8 mouse cellular contexts compared by ENCODE assay signal in the genomic region with DNA sequence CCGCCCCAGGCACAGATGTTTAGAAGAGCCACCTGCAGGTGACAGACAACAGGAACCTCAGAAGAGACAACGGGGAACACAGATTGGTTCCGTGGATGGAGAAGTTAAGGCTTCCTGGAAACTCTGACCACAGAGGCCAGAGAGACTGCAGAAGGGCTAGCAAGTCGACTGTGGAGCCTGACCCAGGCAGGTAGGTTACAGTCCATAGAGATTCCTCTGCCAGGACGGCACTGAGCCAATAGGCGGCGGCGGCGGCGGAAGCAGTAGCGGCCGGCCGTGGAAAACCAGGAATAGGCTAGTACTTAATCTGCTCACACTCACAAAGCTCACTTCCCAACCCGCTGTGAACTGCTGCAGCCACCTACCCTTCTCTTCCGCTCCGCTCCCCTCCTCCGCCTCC. TPM values are rescaled to one million over a fixed set of nuclear protein-coding genes. Genes with fewer than 3 reads are reported as not detected.
DNase-seq lines count a peak whose midpoint lies in the region; ATAC-seq and TF ChIP-seq lines count a peak whose summit lies in the region.

No protein-coding gene starts in this region.

- H3K36me3 ChIP-seq in forebrain, postnatal 0 days (ENCODE audit: insufficient read depth) = no peaks in the 10 kb centered on the region
- H3K36me3 ChIP-seq in hindbrain, embryonic 11.5 days (ENCODE audit: control insufficient read depth, insufficient read depth, low read length) = no peaks in the 10 kb centered on the region
- H3K36me3 ChIP-seq in limb, embryonic 12.5 days = no peaks in the 10 kb centered on the region
- H3K36me3 ChIP-seq in midbrain, embryonic 11.5 days (ENCODE audit: control insufficient read depth, insufficient read depth, low read length) = no peaks in the 10 kb centered on the region

- H3K27me3 ChIP-seq in forebrain, postnatal 0 days (ENCODE audit: insufficient read depth, low read length) = no peaks in the 10 kb centered on the region
- H3K27me3 ChIP-seq in hindbrain, embryonic 11.5 days (ENCODE audit: control insufficient read depth, insufficient read depth, low read length) = no peaks in the 10 kb centered on the region
- H3K27me3 ChIP-seq in limb, embryonic 12.5 days = 0 out of 2 replicates have a peak, but pooled peaks cover 6% of the 10 kb centered on the region
- H3K27me3 ChIP-seq in midbrain, embryonic 11.5 days (ENCODE audit: control insufficient read depth, insufficient read depth, low read length) = no peaks in the 10 kb centered on the region

- H3K9ac ChIP-seq in forebrain, postnatal 0 days = no peak overlapping the region
- peak overlapping the region; percentile 15; the same call in 1 of the 2 replicates for H3K9ac ChIP-seq in hindbrain, embryonic 11.5 days (ENCODE audit: low read depth, low read length)
- H3K9ac ChIP-seq in limb, embryonic 12.5 days (replicated peaks) = peak overlapping the region; percentile 42
- peak overlapping the region; percentile 44 for H3K9ac ChIP-seq in midbrain, embryonic 11.5 days (ENCODE audit: low read length)

- TF ChIP-seq CTCF in forebrain, postnatal 0 days (IDR thresholded peaks at IDR 0.05; ENCODE audit: low read depth) = no peak

- peaks cover 2% of the 10 kb centered on the region; the same call in 1 of the 2 replicates for H3K4me1 ChIP-seq in forebrain, postnatal 0 days (ENCODE audit: insufficient read depth)
- peaks cover 1% of the 10 kb centered on the region for H3K4me1 ChIP-seq in hindbrain, embryonic 11.5 days (replicated peaks; ENCODE audit: control insufficient read depth, insufficient read depth, low read length)
- H3K4me1 ChIP-seq in limb, embryonic 12.5 days (replicated peaks) = peaks cover 15% of the 10 kb centered on the region
- peaks cover 7% of the 10 kb centered on the region for H3K4me1 ChIP-seq in midbrain, embryonic 11.5 days (ENCODE audit: control insufficient read depth, insufficient read depth, low read length)

- H3K4me2 ChIP-seq in forebrain, postnatal 0 days (ENCODE audit: low read depth) = peak overlapping the region; percentile 19
- H3K4me2 ChIP-seq in hindbrain, embryonic 11.5 days (replicated peaks; ENCODE audit: low read depth, low read length) = peak overlapping the region; percentile 23
- peak overlapping the region; percentile 47 for H3K4me2 ChIP-seq in limb, embryonic 12.5 days
- H3K4me2 ChIP-seq in midbrain, embryonic 11.5 days = peak overlapping the region; percentile 35

- ATAC-seq in forebrain, postnatal 0 days = no peak
- ATAC-seq in hindbrain, embryonic 11.5 days (ENCODE audit: low FRiP score) = no peak
- ATAC-seq in limb, embryonic 12.5 days (ENCODE audit: insufficient number of reproducible peaks, insufficient read depth, low FRiP score, low TSS enrichment, low read depth) = no peak
- no peak for ATAC-seq in midbrain, embryonic 11.5 days (ENCODE audit: low FRiP score)

- peak; percentile 62 for DNase-seq in ES-CJ7 (ENCODE audit: low read depth, low spot score)
- DNase-seq in T-cell, adult 2 months (ENCODE audit: low spot score) = peak; percentile 8
- DNase-seq in forebrain, postnatal 0 days = no peak
- DNase-seq in hindbrain, embryonic 11.5 days (ENCODE audit: low spot score) = peak; percentile 41
- DNase-seq in midbrain, embryonic 11.5 days (ENCODE audit: low spot score, missing footprints) = peak; percentile 82
- peak; percentile 51 for DNase-seq in thymus, postnatal 25 days
- no peak for DNase-seq in left cerebral cortex, postnatal 14 days (ENCODE audit: low spot score in 2 of 2)

- 6% methylated on average over 17 of the region's 17 CpGs for WGBS in forebrain, postnatal 0 days
- WGBS in hindbrain, embryonic 11.5 days = 5% methylated on average over 17 of the region's 17 CpGs
- 5% methylated on average over 17 of the region's 17 CpGs for WGBS in limb, embryonic 12.5 days
- WGBS in midbrain, embryonic 11.5 days = 4% methylated on average over 14 of the region's 17 CpGs

- H3K27ac ChIP-seq in forebrain, postnatal 0 days (ENCODE audit: low read depth, low read length) = no peak overlapping the region
- no peak overlapping the region for H3K27ac ChIP-seq in hindbrain, embryonic 11.5 days (ENCODE audit: low read depth, low read length)
- no peak overlapping the region for H3K27ac ChIP-seq in limb, embryonic 12.5 days
- no peak overlapping the region for H3K27ac ChIP-seq in midbrain, embryonic 11.5 days (ENCODE audit: low read depth, low read length)

- H3K4me3 ChIP-seq in forebrain, postnatal 0 days (ENCODE audit: low read depth, low read length) = no peak overlapping the region
- H3K4me3 ChIP-seq in hindbrain, embryonic 11.5 days (ENCODE audit: low read depth, low read length) = peak overlapping the region; percentile 6; the same call in 1 of the 2 replicates
- H3K4me3 ChIP-seq in limb, embryonic 12.5 days (replicated peaks) = peak overlapping the region; percentile 23; the same call in 1 of the 2 replicates
- H3K4me3 ChIP-seq in midbrain, embryonic 11.5 days (ENCODE audit: low read depth, low read length) = no peak overlapping the region

- no peaks in the 10 kb centered on the region for H3K9me3 ChIP-seq in forebrain, postnatal 0 days (ENCODE audit: low read length)
- H3K9me3 ChIP-seq in hindbrain, embryonic 11.5 days (ENCODE audit: control insufficient read depth, low read length) = no peaks in the 10 kb centered on the region
- H3K9me3 ChIP-seq in limb, embryonic 12.5 days = no peaks in the 10 kb centered on the region
- no peaks in the 10 kb centered on the region for H3K9me3 ChIP-seq in midbrain, embryonic 11.5 days (ENCODE audit: control insufficient read depth, low read length)

- intact Hi-C loops in left cerebral cortex, postnatal 14 days (cut with DNase I) = loop anchor here (5.0 kb wide), 1 partner anchor 99 kb away; the partner anchor contains the start of gene Kmt5a

RNA-seq across cellular contexts. Expression of gene Tmed2, which starts 3.7 kb away (rescaled TPM):
- total RNA-seq in forebrain, postnatal 0 days (2014; rRNA removed) = 279 and 319 TPM in 2 replicates
- polyA plus RNA-seq in forebrain, postnatal 0 days (2015; fragmentation: Nextera tagmentation; extraction: Ambion mirVana) = 354 and 380 TPM in 2 replicates
- polyA plus RNA-seq in hindbrain, embryonic 11.5 days (2014; fragmentation: Nextera tagmentation; extraction: Ambion mirVana) = 474 and 506 TPM in 2 replicates
- 484 and 497 TPM in 2 replicates for polyA plus RNA-seq in limb, embryonic 12.5 days (2016; fragmentation: Nextera tagmentation; extraction: Ambion mirVana)
- polyA plus RNA-seq in midbrain, embryonic 11.5 days (2014; fragmentation: Nextera tagmentation; extraction: Ambion mirVana) = 490 and 523 TPM in 2 replicates
- total RNA-seq in left cerebral cortex, postnatal 14 days (2021) = 100 to 1,000 TPM; 103 to 104 TPM

RNA-seq across cellular contexts. Expression of gene Rilpl1, which starts 5.6 kb away (rescaled TPM):
- total RNA-seq in forebrain, postnatal 0 days (2014; rRNA removed) = 11.8 and 14.4 TPM in 2 replicates
- polyA plus RNA-seq in forebrain, postnatal 0 days (2015; fragmentation: Nextera tagmentation; extraction: Ambion mirVana) = 9.0 and 10.0 TPM in 2 replicates
- polyA plus RNA-seq in hindbrain, embryonic 11.5 days (2014; fragmentation: Nextera tagmentation; extraction: Ambion mirVana) = 16.4 and 20.7 TPM in 2 replicates
- 27.5 and 31.5 TPM in 2 replicates for polyA plus RNA-seq in limb, embryonic 12.5 days (2016; fragmentation: Nextera tagmentation; extraction: Ambion mirVana)
- polyA plus RNA-seq in midbrain, embryonic 11.5 days (2014; fragmentation: Nextera tagmentation; extraction: Ambion mirVana) = 17.7 and 21.7 TPM in 2 replicates
- 10 to 100 TPM; 42.5 to 57.5 TPM for total RNA-seq in left cerebral cortex, postnatal 14 days (2021)

RNA-seq across cellular contexts. Expression of gene Ddx55, which starts 15.9 kb away (rescaled TPM):
- 23.2 and 24.0 TPM in 2 replicates for total RNA-seq in forebrain, postnatal 0 days (2014; rRNA removed)
- 13.6 and 20.1 TPM in 2 replicates for polyA plus RNA-seq in forebrain, postnatal 0 days (2015; fragmentation: Nextera tagmentation; extraction: Ambion mirVana)
- 15.6 and 17.6 TPM in 2 replicates for polyA plus RNA-seq in hindbrain, embryonic 11.5 days (2014; fragmentation: Nextera tagmentation; extraction: Ambion mirVana)
- polyA plus RNA-seq in limb, embryonic 12.5 days (2016; fragmentation: Nextera tagmentation; extraction: Ambion mirVana) = 18.5 and 19.9 TPM in 2 replicates
- 13.2 and 15.0 TPM in 2 replicates for polyA plus RNA-seq in midbrain, embryonic 11.5 days (2014; fragmentation: Nextera tagmentation; extraction: Ambion mirVana)
- total RNA-seq in left cerebral cortex, postnatal 14 days (2021) = 10 to 100 TPM; 20.5 to 26.3 TPM

RNA-seq across cellular contexts. Expression of gene Eif2b1, which starts 42.2 kb away (rescaled TPM):
- total RNA-seq in forebrain, postnatal 0 days (2014; rRNA removed) = 39.9 and 55.1 TPM in 2 replicates
- polyA plus RNA-seq in forebrain, postnatal 0 days (2015; fragmentation: Nextera tagmentation; extraction: Ambion mirVana) = 59.3 and 64.1 TPM in 2 replicates
- 82.2 and 83.5 TPM in 2 replicates for polyA plus RNA-seq in hindbrain, embryonic 11.5 days (2014; fragmentation: Nextera tagmentation; extraction: Ambion mirVana)
- 71.2 and 74.7 TPM in 2 replicates for polyA plus RNA-seq in limb, embryonic 12.5 days (2016; fragmentation: Nextera tagmentation; extraction: Ambion mirVana)
- polyA plus RNA-seq in midbrain, embryonic 11.5 days (2014; fragmentation: Nextera tagmentation; extraction: Ambion mirVana) = 84.6 and 87.3 TPM in 2 replicates
- total RNA-seq in left cerebral cortex, postnatal 14 days (2021) = 10 to 100 TPM; 41.7 to 42.0 TPM

RNA-seq across cellular contexts. Expression of gene Gtf2h3, which starts 42.2 kb away (rescaled TPM):
- 33.2 and 38.9 TPM in 2 replicates for total RNA-seq in forebrain, postnatal 0 days (2014; rRNA removed)
- 26.1 and 35.0 TPM in 2 replicates for polyA plus RNA-seq in forebrain, postnatal 0 days (2015; fragmentation: Nextera tagmentation; extraction: Ambion mirVana)
- 74.7 and 74.9 TPM in 2 replicates for polyA plus RNA-seq in hindbrain, embryonic 11.5 days (2014; fragmentation: Nextera tagmentation; extraction: Ambion mirVana)
- 86.6 and 90.0 TPM in 2 replicates for polyA plus RNA-seq in limb, embryonic 12.5 days (2016; fragmentation: Nextera tagmentation; extraction: Ambion mirVana)
- polyA plus RNA-seq in midbrain, embryonic 11.5 days (2014; fragmentation: Nextera tagmentation; extraction: Ambion mirVana) = 73.0 and 85.9 TPM in 2 replicates
- total RNA-seq in left cerebral cortex, postnatal 14 days (2021) = 10 to 100 TPM; 26.2 to 30.8 TPM

Comparison
In these comparisons a context has a peak if more than half of its experiments do, and no peak if none do; other contexts are left out.
1. DNase-seq: peak in ES-CJ7 (single experiment), T-cell, adult 2 months (single experiment), hindbrain, embryonic 11.5 days (single experiment), midbrain, embryonic 11.5 days (single experiment) and thymus, postnatal 25 days (single experiment); none in forebrain, postnatal 0 days (single experiment) and left cerebral cortex, postnatal 14 days (0 of 2).
2. H3K4me3 ChIP-seq: peak in hindbrain, embryonic 11.5 days (single experiment) and limb, embryonic 12.5 days (single experiment); none in forebrain, postnatal 0 days (single experiment) and midbrain, embryonic 11.5 days (single experiment).
3. Peak in every context shown above with its lines, with median percentiles within 50 percentile points of each other: H3K4me2 ChIP-seq.